Mouse (Mus musculus) E14TG2a.4 (cell line): ENCODE data around the gene Pla2g7.

Experiments
- H3K27me3 ChIP-seq: 2 replicates; pipeline ENCODE4 v1.6.1; 2014; ENCODE audit warnings: low read length, control low read depth; ENCODE audit not compliant: insufficient read depth
- H3K36me3 ChIP-seq: 2 replicates; pipeline ENCODE4 v1.6.1; 2014; ENCODE audit warnings: low read length, control low read depth; ENCODE audit not compliant: insufficient read depth
- H3K4me1 ChIP-seq: replicated peaks from 2 replicates; pipeline ENCODE4 v1.6.1; 2014; ENCODE audit warnings: low read depth, low read length, control low read depth
- H3K4me3 ChIP-seq: replicated peaks from 2 replicates; pipeline ENCODE4 v1.5.1; 2014; ENCODE audit warnings: mild to moderate bottlenecking, low read length
- H3K9me3 ChIP-seq: 2 replicates; pipeline ENCODE4 v1.6.1; 2014; ENCODE audit warnings: low read length, control low read depth
- CTCF ChIP-seq: conservative IDR thresholded peaks from 2 replicates; pipeline ENCODE4 v1.5.1; 2014; ENCODE audit warnings: low read length
- NANOG ChIP-seq: IDR thresholded peaks from 2 replicates; pipeline ENCODE4 v1.6.1; 2014; ENCODE audit warnings: borderline replicate concordance, low read length, mixed read lengths
- POU5F1 ChIP-seq: IDR thresholded peaks from 2 replicates; pipeline ENCODE4 v1.6.1; 2014; ENCODE audit warnings: low read length, borderline replicate concordance

Pla2g7 gene

DNA sequence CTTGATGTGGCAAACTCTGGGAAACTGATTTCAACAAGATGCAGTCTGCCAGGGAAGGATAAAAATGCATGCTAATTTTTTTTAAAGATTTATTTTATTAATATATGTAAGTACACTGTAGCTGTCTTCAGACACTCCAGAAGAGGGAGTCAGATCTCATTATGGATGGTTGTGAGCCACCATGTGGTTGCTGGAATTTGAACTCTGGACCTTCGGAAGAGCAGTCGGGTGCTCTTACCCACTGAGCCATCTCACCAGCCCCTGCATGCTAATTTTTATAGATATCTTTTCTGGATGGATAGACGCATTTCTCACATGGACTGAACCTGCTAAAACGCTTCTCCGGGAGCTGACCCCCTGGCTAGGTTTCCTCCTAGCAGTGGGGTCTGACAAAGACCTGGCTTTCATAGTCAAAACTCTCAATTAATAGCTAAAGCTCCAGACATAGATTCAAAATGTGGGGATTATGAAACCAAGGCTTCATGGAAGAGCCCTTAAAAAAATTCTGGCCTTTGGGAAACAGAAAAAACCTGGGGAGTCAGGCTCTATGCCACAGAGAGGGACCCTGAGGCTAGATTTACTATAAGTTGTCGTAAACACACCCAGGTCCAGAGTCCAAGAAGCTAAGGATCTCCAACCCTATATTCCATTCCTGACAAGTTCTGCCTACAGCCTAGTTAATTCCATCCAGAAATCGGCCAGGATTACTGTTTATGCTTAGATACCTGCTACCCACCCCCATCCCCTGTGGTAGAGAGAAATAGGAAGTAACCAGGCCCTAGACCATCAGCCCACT, 4.5 kb upstream of the Pla2g7 start:
- TF ChIP-seq CTCF: no peak
- TF ChIP-seq NANOG: no peak
- TF ChIP-seq POU5F1: no peak

DNA sequence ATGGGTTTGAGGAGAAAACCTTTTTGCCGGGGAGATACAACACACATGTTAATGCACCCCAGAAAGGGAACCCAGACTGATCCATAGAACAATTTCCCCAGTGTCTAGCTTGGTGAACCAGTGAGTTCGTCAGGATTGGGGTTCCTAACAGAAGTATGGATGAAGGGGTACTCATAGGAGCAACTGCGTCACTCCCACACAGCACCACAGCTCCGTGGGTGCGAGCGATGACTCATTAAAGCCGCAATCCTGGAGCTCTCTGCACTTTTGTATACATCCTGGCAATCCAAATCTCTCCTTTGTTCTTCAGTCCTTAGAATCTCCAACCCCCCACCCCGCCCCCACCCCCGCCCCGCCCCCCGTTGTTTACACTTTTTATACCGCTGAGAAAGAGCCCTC, 306 bp upstream of the Pla2g7 start:
- 0 out of 2 replicates have a peak, but pooled peaks cover 4% of the 10 kb centered on the region for H3K9me3 ChIP-seq
- no peaks in the 10 kb centered on the region for H3K36me3 ChIP-seq
- H3K4me3 ChIP-seq: no peak overlapping the region
- no peaks in the 10 kb centered on the region; the same call in 1 of the 2 replicates for H3K27me3 ChIP-seq
- peaks cover 39% of the 10 kb centered on the region for H3K4me1 ChIP-seq
- no peak for TF ChIP-seq POU5F1
- TF ChIP-seq NANOG: no peak
- TF ChIP-seq CTCF: no peak

More for the DNA sequence above, 4.5 kb upstream of the Pla2g7 start:
- Histone ChIP-seq H3K36me3 (no peaks in the 10 kb centered on the region), H3K9me3 (0 out of 2 replicates have a peak, but pooled peaks cover 4% of the 10 kb centered on the region), H3K4me3 (no peak overlapping the region), H3K4me1 (peaks cover 49% of the 10 kb centered on the region), H3K27me3 (no peaks in the 10 kb centered on the region; the same call in 1 of the 2 replicates)

DNA sequence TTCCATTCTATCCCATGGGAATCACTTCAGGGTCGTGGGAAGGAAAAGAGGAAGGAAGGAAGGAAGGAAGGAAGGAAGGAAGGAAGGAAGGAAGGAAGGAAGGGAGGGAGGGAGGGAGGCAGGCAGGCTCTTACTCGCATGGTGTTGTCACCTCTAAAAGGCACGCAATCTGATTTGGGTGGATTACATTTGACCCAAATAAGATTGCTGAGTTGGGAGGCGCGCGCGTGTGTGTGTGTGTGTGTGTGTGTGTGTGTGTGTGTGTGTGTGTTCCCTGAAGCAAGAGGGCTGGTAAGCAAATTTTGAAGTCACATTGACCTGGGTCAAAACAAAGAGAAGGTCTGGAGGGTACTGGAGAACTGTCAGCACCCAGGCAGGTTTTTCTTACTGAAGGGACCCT, 1.4 kb downstream of the Pla2g7 start:
- peaks cover 39% of the 10 kb centered on the region for H3K4me1 ChIP-seq
- TF ChIP-seq NANOG (no peak), POU5F1 (no peak), CTCF (no peak)
- no peaks in the 10 kb centered on the region for H3K9me3 ChIP-seq
- no peaks in the 10 kb centered on the region for H3K36me3 ChIP-seq
- no peaks in the 10 kb centered on the region; the same call in 1 of the 2 replicates for H3K27me3 ChIP-seq
- H3K4me3 ChIP-seq: no peak overlapping the region

DNA sequence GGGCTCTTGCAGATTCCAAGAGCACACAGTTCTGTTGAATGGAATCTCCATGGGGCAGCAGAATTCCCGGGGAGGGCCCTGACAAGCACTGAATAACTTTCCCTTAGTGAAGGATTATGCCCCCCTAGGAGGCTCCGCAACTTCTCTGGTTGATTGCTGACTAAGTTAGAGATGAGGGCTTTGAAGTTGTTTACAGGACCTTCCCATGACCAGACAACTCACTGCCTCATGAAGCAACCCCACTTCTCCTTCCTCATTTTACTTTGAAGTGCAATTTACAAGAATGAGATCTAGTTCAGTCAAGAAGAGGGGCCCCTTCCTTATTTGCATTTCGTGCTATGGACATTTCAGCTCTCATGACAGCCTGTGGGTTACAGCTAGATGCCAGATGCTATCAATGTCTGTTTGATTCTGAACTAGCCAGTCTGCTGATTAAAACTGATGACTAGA, 5.8 kb downstream of the Pla2g7 start:
- Histone ChIP-seq H3K9me3 (no peaks in the 10 kb centered on the region), H3K4me3 (no peak overlapping the region), H3K4me1 (peaks cover 12% of the 10 kb centered on the region), H3K36me3 (no peaks in the 10 kb centered on the region), H3K27me3 (no peaks in the 10 kb centered on the region; the same call in 1 of the 2 replicates)
- TF ChIP-seq CTCF: no peak
- TF ChIP-seq POU5F1: no peak
- TF ChIP-seq NANOG: no peak

DNA sequence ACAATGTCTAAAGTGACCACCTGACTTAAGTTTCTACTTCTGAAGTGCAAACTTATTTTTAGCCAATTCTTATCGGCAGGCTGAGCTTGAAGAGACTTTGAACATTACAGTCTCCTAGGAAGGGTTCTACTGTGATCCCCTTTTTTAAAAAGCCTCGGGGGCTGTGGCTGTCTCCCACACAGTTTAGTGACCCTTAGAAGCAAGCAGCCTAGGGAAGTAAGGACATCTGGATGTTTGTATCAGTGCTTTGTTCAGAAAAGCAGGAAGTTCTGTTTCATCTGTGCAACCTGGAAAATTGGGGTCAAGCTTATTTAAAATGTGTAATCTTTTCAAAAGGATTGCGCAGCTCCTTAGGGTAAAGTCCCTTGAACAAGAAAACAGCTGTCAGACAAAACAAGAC, 12.6 kb downstream of the Pla2g7 start:
- TF ChIP-seq NANOG: no peak
- no peak for TF ChIP-seq CTCF
- no peak for TF ChIP-seq POU5F1
- no peaks in the 10 kb centered on the region for H3K9me3 ChIP-seq

DNA sequence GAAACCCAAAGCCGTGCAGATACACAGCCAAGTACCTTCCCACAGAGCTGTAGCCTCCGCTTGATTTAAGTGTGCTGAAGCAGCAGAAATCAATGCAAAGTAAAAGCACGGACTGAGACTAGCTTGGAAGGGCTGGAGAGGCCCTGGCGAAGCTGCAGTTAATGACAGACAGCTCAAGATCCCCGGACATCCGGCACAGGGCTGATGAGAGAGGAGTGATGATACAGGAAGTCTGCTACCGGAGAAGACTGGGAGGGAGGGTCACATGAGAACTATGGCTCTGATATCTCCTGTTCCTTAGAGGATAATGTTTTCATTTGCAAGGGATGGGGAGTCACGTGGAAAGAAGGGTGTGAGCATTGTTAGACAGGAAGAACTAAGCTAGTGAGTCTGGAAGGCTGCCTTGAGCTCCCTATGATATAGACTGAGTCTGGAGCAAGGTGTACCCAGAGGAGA, 13.1 kb downstream of the Pla2g7 start:
- H3K27me3 ChIP-seq: no peaks in the 10 kb centered on the region
- H3K36me3 ChIP-seq: no peaks in the 10 kb centered on the region
- TF ChIP-seq CTCF (no peak), POU5F1 (no peak), NANOG (no peak)
- peaks cover 16% of the 10 kb centered on the region for H3K4me1 ChIP-seq
- no peak overlapping the region for H3K4me3 ChIP-seq
- no peaks in the 10 kb centered on the region for H3K9me3 ChIP-seq

More for the DNA sequence above, 12.6 kb downstream of the Pla2g7 start:
- Histone ChIP-seq H3K36me3 (no peaks in the 10 kb centered on the region), H3K4me3 (no peak overlapping the region), H3K4me1 (peaks cover 16% of the 10 kb centered on the region), H3K27me3 (no peaks in the 10 kb centered on the region)

DNA sequence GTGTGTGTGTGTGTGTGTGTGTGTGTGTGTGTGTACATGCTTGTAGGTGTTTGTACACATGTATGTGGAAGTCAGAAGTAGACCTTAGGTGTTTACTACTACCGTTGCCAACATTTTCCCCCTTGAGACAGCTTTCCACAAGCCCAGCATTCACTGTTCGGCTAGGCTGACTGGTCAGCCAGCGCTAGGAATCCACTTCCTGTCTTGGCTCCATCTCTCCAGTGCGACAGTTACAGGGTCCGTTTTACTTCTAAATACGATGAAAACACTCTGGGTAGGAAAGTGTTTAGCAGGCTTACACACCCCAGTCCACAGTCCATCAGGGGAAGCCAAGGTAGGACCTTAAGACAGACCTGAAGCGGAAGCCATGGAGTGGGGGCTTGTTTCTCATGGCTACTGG, 16.9 kb downstream of the Pla2g7 start:
- H3K4me3 ChIP-seq: no peak overlapping the region
- TF ChIP-seq NANOG (no peak), CTCF (no peak), POU5F1 (no peak)
- peaks cover 3% of the 10 kb centered on the region; the same call in 1 of the 2 replicates for H3K27me3 ChIP-seq
- H3K9me3 ChIP-seq: no peaks in the 10 kb centered on the region
- peaks cover 16% of the 10 kb centered on the region for H3K4me1 ChIP-seq
- H3K36me3 ChIP-seq: no peaks in the 10 kb centered on the region

DNA sequence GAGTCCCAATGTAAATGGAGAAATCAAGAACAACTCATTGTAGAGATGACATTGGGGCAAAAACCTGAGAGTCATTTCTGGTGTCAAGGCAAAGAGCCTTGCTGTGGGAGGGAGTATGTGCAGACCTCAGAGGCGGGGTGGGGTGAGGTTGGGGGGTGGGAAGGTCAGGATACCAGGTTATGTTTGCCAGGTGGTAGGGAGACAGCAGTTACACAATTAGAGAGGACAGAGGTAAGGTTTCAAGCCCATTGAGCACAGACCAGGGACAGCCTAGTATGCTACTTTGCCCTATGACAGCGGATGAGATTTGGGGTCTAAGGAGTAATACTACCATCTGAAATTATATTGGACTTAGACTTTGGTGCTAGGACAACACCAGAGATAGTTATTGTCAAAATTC, 19.4 kb downstream of the Pla2g7 start:
- no peak for TF ChIP-seq CTCF
- H3K9me3 ChIP-seq: no peaks in the 10 kb centered on the region
- no peaks in the 10 kb centered on the region for H3K36me3 ChIP-seq
- no peak overlapping the region for H3K4me3 ChIP-seq
- peaks cover 3% of the 10 kb centered on the region for H3K27me3 ChIP-seq
- peaks cover 17% of the 10 kb centered on the region for H3K4me1 ChIP-seq

DNA sequence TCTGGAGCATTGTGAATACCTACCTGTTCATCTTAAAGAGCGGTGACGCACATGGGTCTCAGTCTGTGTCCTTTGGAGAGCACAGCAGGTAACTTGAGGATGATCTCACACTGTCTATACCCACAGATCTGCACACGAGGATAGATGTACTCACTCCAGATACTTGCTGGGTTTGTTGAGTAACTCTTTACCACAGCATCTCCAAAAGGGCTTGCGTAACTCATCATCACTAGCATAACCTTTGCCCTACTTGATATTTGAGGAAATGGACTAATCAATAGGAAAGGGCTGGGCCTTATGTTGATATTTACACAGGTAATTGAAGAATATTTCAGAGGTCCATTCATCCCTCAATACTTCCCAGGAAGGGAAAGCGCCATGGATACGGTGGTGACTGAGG, 21.9 kb downstream of the Pla2g7 start:
- H3K36me3 ChIP-seq: no peaks in the 10 kb centered on the region
- peaks cover 3% of the 10 kb centered on the region for H3K27me3 ChIP-seq
- no peak overlapping the region for H3K4me3 ChIP-seq
- TF ChIP-seq CTCF (no peak), NANOG (no peak), POU5F1 (no peak)
- H3K9me3 ChIP-seq: no peaks in the 10 kb centered on the region
- H3K4me1 ChIP-seq: peaks cover 16% of the 10 kb centered on the region
